Mouse (Mus musculus): ENCODE data around the gene Taf1d.

GRCm38 (mm10) chr9:15356916-15357483 is 51.0 kb downstream of the Taf1d start:
- TF ChIP-seq POLR2A (IDR thresholded peaks at IDR 0.05; ENCODE audit: control insufficient read depth in 1 of 2, insufficient read depth in 1 of 2, low read depth in 1 of 2, low read length in 2 of 2, poor library complexity in 1 of 2) (no peak), ZMIZ1 (IDR thresholded peaks at IDR 0.05; ENCODE audit: low read depth, low read length) (no peak)

Measured in MEL (cell line).